Mouse (Mus musculus) stomach, embryonic 15.5 days (tissue): ENCODE data around the gene Otx1. TPM values are rescaled to one million over a fixed set of nuclear protein-coding genes. Genes with fewer than 3 reads are reported as not detected.
A peak's percentile ranks its signal among the peaks of the same experiment; 100 is the strongest.

Experiments
- ATAC-seq: fragments of 200-750 bp; cut with Nextera tagmentation; 2 replicates; pipeline ENCODE4 v1.8.0; 2017; ENCODE audit warnings: low read depth, moderate number of reproducible peaks, moderate TSS enrichment; ENCODE audit not compliant: insufficient read depth, low FRiP score
- H3K27ac ChIP-seq: fragments of 300-500 bp; sonication (generic); 2 replicates; pipeline ENCODE4 v1.5.1; 2015; ENCODE audit warnings: mild to moderate bottlenecking, inconsistent platforms
- H3K27me3 ChIP-seq: fragments of 300-500 bp; sonication (generic); replicated peaks from 2 replicates; pipeline ENCODE4 v1.6.1; 2015; ENCODE audit warnings: inconsistent platforms
- H3K36me3 ChIP-seq: fragments of 300-500 bp; sonication (generic); 2 replicates; pipeline ENCODE4 v1.6.1; 2015; ENCODE audit warnings: inconsistent platforms
- H3K4me1 ChIP-seq: fragments of 300-500 bp; sonication (generic); 2 replicates; pipeline ENCODE4 v1.6.1; 2015; ENCODE audit warnings: inconsistent platforms
- H3K4me2 ChIP-seq: fragments of 300-500 bp; sonication (generic); 2 replicates; pipeline ENCODE4 v1.6.1; 2015; ENCODE audit warnings: mild to moderate bottlenecking, inconsistent platforms
- H3K4me3 ChIP-seq: fragments of 300-500 bp; sonication (generic); replicated peaks from 2 replicates; pipeline ENCODE4 v1.5.1; 2015; ENCODE audit warnings: inconsistent platforms
- H3K9ac ChIP-seq: fragments of 300-500 bp; sonication (generic); 2 replicates; pipeline ENCODE4 v1.6.1; 2015; ENCODE audit warnings: inconsistent platforms
- H3K9me3 ChIP-seq: fragments of 300-500 bp; sonication (generic); 2 replicates; pipeline ENCODE4 v1.6.1; 2016; ENCODE audit warnings: inconsistent platforms
- WGBS: fragments of 180-500 bp; shearing (Covaris S2); methylation state at CpG from one replicate; pipeline ENCODE4 v1.1.7; 2015; 5-methylcytosine and 5-hydroxymethylcytosine counted together
- polyA plus RNA-seq: library from polyadenylated mRNA; unstranded; fragments of >200 nt; fragmentation: Nextera tagmentation; extraction: Ambion mirVana; gene quantifications from 2 replicates; pipeline ENCODE4 v1.2.1, GENCODE M21; 2015

Otx1 gene
- polyA plus RNA-seq, 1 experiment from 2014 or later: 0.06 TPM

DNA sequence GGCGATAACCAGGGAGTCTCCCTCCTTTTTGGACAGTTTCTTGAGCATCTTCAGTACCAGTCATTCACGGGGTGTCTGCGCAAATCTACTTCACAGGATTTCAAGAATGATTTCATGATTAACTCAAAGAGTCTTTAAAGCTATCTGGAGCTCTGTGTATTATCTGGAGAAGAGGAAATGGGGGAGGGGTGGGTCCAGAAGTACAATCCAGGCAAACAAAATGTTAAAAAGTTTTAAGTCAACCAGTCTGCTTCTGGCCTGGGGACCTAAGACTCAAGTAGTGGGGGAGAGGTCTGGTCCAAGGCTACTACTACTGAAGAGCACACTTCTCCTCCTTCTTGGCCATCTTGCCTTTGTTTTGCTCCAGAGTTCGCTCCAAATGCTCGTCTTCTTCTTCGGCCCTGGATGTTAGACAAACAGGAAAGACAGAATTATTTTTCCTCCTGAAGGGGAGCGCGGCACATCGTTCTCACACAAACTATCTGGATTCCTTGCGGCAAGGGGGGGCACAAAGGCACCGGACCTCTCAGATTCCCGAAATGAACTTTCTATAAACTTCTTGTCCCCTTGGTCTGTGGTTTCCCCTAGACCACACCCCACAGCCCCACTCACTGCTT is 3.9 kb upstream of the Otx1 start:
- Histone ChIP-seq H3K27me3 (peaks cover 58% of the 10 kb centered on the region), H3K9me3 (no peaks in the 10 kb centered on the region), H3K4me1 (peaks cover 19% of the 10 kb centered on the region), H3K27ac (no peak overlapping the region), H3K4me2 (no peak overlapping the region), H3K9ac (no peak overlapping the region), H3K36me3 (no peaks in the 10 kb centered on the region), H3K4me3 (no peak overlapping the region)
- WGBS: 59% methylated on average over 12 of the region's 12 CpGs
- no peak for ATAC-seq

DNA sequence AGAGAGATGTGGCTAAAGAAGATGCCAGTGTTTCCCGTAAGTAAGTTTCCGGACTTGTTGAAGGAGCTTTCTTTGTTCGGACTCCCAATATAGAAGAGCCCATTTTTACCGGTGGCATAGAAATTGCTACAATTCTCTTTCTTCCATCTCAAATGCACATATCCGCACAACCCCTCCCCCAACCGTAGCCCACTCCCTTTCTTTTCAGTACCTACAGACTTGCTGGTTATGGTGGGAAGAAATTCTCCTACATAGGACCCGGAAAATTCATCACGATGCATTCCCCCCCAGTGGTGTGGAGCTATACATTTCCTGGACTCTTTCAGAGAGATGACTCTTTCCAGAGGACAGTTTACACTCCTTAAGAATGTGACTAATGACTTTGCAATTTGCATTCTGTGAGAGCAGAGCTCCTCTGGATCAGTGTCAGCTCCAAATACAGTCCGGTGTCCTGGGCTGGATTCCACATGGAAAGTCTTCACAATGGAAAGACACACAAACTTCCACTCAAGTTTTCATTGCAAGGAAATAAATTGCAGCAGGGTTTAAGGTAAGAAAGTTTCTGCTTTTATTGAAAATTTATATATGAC is 2.7 kb upstream of the Otx1 start:
- H3K4me3 ChIP-seq: no peak overlapping the region
- H3K4me2 ChIP-seq: no peak overlapping the region
- 54% methylated on average over 9 of the region's 9 CpGs for WGBS
- no peak overlapping the region for H3K9ac ChIP-seq
- peaks cover 29% of the 10 kb centered on the region for H3K4me1 ChIP-seq
- no peak for ATAC-seq
- H3K27me3 ChIP-seq: peaks cover 65% of the 10 kb centered on the region
- no peaks in the 10 kb centered on the region for H3K36me3 ChIP-seq
- H3K27ac ChIP-seq: no peak overlapping the region
- H3K9me3 ChIP-seq: no peaks in the 10 kb centered on the region

DNA sequence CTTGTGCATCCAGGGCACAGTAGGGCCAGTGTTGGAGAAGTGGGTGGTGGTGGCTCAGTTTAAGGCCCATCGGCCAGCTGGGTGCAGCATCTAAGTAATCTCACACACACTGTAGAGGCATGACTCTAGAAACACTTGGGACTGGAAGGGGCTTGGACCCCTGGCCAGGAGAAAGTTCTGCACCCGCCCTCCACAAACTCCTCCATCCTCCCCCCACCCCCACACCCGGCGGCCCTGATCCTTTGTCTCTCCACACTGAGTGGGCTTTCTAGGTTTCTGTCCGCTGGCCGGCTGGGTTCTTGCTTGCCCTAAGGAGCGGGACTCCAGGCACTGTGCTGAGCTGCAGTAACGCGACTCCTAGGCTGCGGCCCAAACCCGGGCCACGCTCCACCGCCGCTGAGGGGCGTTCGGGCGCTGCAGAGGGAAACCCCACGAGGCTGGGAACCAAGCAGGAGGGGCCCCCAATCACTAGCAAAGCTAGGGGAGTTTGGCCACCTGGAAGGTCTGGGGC is 1.7 kb upstream of the Otx1 start:
- Histone ChIP-seq H3K36me3 (no peaks in the 10 kb centered on the region), H3K4me1 (peaks cover 29% of the 10 kb centered on the region), H3K9ac (no peak overlapping the region), H3K27ac (no peak overlapping the region), H3K9me3 (no peaks in the 10 kb centered on the region), H3K27me3 (peaks cover 75% of the 10 kb centered on the region), H3K4me2 (no peak overlapping the region), H3K4me3 (no peak overlapping the region)
- no peak for ATAC-seq
- 14% methylated on average over 17 of the region's 18 CpGs for WGBS

DNA sequence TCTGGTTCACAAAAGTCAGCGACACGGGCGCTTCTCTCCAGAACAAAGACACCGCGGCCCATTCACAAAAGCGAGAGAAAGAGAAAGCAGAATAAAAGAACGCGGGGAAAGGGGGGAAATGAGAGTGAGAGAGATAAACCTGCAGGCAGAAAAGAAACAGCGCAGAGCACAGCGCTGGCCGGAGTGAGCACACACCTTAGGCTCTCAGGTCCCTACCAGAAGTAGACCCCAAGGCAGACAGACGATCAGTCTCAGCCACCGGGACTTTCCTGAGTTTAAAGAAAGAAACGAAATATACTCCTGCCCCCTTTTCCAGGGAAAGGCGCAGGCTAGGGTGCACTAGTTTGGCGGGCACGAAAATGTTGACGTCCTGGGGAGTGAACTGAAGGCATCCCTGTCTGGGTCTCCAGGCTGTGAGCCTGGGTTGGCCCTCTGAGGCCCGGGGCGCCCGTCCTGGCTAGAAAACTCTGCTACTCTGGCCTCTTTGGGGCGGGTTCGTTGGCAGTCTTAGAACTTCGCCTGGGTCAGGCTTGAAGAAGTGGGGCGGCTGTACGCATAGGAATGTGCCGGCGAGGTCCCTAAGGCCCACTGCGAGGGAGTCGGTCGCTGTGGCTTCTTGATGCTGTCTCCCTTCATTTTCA is 764 bp upstream of the Otx1 start:
- Histone ChIP-seq H3K27ac (no peak overlapping the region), H3K4me3 (peak overlapping the region; percentile 7; the same call in 1 of the 2 replicates), H3K9ac (no peak overlapping the region), H3K36me3 (no peaks in the 10 kb centered on the region), H3K27me3 (peaks cover 81% of the 10 kb centered on the region), H3K4me1 (peaks cover 29% of the 10 kb centered on the region), H3K9me3 (no peaks in the 10 kb centered on the region), H3K4me2 (0 out of 2 replicates have a peak overlapping the region, but pooled peaks have one; percentile 6)
- WGBS: 4% methylated on average over 31 of the region's 31 CpGs
- ATAC-seq: no peak

DNA sequence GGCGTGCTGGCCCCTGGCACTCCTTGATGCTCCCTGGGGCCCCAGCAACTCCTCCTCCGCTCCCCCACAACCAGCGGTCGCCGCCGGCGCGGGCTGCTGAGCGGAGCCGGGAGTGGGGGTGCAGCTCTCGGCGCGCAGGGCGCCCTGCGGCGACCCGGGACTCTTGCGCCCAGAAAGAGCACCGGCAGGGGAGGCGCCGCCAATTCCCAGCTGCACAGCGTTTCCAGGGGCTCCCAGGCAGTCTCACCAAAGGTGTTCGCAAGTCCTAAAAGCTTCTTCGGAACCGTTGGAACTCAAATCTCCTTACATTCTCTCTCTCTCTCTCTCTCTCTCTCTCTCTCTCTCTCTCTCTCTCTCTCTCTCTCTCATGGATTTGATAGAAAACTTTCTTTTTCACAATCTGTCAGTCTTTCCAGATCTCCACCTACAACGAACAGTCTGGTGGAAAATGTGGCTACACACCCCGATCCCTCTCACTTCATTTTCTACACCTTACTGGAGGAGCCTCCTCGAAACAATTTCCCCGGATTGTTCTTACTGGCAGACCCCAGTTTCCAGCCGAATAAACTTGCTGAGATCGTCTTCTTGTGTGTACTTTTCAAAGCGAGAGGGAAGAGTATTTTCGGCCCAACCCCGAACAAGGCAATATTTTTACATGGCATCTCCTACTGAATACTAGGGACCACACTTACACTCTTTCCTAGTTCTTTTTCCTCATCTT is 475 bp downstream of the Otx1 start:
- Histone ChIP-seq H3K4me3 (peak overlapping the region; percentile 50), H3K36me3 (no peaks in the 10 kb centered on the region), H3K4me1 (peaks cover 32% of the 10 kb centered on the region), H3K4me2 (peak overlapping the region; percentile 93), H3K9ac (no peak overlapping the region), H3K9me3 (no peaks in the 10 kb centered on the region), H3K27me3 (peaks cover 81% of the 10 kb centered on the region), H3K27ac (no peak overlapping the region)
- WGBS: under 1% methylated on average over 34 of the region's 34 CpGs
- ATAC-seq: no peak

DNA sequence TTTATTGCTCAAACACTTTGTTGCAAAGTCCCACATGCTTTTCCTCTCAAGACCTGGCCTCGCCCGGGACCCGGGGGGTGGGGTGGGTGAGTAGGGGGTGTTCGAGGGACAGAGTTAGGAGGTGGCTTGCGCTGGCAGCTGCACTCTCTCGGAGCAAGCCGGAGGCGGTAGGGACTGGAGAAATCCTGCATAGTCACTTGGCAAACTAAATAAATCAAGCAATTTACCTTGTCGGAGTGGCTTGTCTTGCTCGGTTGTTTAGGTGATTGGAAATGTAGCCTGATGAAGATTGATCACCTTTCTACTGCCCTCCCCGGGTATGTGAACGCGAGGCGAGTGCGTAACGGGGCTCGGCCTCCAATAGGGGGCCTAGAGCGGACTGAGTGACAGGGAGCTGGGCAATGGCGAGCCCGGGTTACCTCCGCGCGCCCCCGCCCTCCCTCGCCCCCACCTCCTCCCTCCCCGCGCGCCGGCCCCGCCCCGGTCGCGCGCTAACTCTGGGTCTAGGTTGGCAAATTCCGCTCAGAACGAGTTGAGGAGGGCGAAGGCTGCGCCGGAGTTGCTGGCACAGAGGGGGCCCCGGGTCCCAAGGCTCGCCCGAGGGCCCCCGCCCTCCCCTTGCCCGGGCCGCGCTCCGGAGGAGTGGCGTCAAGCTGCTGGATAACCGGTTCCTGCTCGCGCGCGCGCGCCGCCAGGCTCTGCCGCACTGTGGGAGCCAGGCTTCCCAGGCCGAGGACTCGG is 1.2 kb downstream of the Otx1 start:
- Histone ChIP-seq H3K4me2 (peak overlapping the region; percentile 93), H3K4me3 (peak overlapping the region; percentile 50), H3K4me1 (peaks cover 38% of the 10 kb centered on the region), H3K9me3 (no peaks in the 10 kb centered on the region), H3K27ac (no peak overlapping the region), H3K27me3 (peaks cover 81% of the 10 kb centered on the region), H3K9ac (no peak overlapping the region), H3K36me3 (no peaks in the 10 kb centered on the region)
- WGBS: under 1% methylated on average over 59 of the region's 59 CpGs
- ATAC-seq: peak; percentile 81

DNA sequence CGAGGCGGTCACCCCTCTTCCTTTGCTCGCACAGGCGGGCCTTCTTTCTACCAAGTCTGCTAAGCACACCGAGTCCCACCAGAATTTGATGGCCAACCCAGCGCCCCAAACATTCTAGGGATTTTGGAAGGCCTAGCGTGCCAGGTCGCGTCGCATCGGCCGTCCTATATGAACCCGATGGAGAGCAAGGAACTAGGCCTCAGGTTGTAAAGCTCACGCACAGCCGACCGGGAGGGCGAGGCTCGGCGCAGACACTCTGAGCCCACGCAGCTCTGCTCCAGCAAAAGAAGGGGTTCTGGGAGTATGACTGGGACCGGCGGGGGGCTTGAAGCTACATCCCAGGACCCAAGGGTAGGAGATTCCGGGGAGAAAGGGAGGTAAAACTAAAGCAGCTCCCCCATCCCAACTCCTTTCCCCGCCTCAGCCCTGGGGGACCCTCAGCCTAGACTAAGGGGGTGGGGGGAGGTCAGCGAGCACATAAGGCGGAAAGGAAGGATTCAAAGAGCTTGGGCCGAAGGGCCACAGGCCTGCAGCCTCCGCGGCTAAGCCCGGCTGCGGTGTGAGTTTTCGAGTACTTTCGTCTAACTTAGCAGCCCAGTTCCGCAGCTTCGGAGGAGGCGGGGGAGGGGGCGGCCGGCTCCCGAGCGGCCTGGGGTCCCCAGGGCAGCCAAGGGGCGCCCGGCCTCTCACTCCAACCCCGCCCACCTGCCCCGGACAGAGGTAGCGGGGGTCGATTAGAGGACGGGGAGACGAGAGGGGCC is 2.2 kb downstream of the Otx1 start:
- Histone ChIP-seq H3K36me3 (no peaks in the 10 kb centered on the region), H3K9me3 (no peaks in the 10 kb centered on the region), H3K4me3 (peak overlapping the region; percentile 50), H3K27me3 (peaks cover 82% of the 10 kb centered on the region), H3K4me2 (peak overlapping the region; percentile 93), H3K9ac (no peak overlapping the region), H3K27ac (no peak overlapping the region), H3K4me1 (peaks cover 43% of the 10 kb centered on the region)
- no peak for ATAC-seq
- WGBS: 11% methylated on average over 46 of the region's 48 CpGs

DNA sequence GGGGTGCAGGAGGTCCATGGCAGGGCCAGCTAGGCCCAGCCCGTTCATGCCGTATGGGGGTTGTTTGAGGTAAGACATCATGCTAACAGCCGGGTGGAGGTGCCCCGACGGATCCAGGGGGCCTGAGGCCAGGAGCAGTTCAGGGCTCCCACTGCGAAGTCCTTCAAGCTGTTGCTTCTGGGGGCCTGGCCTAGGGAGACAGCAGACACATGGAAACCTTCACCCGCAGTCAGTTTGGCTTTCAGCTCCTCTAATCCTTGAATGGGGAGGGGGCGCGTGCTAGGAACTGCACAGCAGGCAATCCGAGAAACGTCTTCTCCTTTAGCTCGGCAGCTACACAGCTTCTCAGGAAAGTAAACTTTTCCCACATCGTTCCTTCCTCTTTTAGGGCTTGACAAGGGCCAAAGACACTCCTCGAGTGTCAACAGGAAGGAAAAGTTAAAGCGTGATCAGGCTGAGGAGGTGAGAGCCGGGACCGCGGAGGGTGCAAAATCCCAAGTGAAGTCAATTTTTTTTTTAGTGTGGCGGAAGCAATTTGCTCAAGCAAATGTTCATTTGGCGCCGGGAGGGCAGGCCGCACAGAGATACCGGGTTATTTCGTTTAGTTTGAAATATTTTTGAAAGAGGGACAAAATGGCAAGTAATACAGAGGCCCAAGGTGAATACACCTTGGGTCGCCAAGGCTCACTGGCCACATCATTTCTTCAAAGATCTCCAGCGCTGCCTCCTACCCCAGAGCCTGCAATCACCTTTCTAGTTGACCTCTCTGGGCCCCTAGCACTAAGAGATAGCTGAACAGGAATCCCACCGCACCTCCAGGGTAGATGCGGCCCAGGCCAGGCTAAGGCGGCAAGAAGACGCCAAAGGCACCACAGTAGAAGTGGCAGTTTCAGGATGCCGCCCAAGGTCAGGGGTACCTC is 3.0 kb downstream of the Otx1 start:
- no peak for ATAC-seq
- Histone ChIP-seq H3K27me3 (peaks cover 83% of the 10 kb centered on the region), H3K9ac (no peak overlapping the region), H3K27ac (no peak overlapping the region), H3K36me3 (no peaks in the 10 kb centered on the region), H3K4me3 (no peak overlapping the region), H3K4me1 (peaks cover 41% of the 10 kb centered on the region), H3K9me3 (no peaks in the 10 kb centered on the region), H3K4me2 (no peak overlapping the region)
- 17% methylated on average over 31 of the region's 31 CpGs for WGBS

DNA sequence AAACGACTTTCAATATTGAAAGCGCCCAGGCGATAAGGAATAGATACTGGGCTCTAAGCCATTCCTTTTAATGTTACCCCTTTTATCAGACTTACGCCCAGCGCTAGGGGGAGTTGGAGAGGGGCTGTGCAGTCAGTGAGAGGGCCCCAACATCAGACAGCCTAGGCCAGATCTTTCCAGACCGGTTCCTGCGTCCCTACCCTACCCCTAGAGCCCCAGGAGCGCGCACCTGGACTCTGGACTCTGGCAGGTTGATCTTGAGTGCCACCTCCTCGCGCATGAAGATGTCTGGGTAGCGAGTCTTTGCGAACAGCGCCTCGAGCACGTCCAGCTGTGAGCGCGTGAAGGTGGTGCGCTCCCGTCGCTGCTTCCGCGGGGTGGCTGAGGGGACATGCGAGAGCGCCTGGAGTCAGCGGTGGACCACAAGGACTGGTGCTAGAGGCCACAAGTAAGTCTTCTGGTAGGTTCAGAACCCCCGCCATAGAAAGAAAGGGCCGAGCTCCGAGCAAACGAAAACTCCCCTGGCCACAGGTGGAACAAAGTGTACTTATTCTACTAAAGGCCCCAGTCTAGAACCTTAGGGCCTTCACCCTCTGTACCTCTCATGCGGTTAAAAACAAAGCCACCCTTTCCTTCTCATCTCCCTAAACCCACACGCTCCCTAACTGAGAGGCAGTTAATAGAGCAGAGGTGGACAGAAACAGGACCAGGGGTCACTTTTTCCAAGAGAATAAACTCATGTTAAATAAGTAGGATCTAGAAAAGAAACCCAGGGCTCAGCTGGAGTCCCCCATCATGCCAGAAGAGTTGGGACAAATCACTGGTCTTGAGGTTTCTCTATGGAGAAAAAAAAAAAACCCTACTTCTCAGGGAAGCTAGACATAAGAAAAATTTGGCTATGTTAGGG is 4.3 kb downstream of the Otx1 start:
- Histone ChIP-seq H3K4me3 (no peak overlapping the region), H3K4me2 (no peak overlapping the region), H3K4me1 (peaks cover 39% of the 10 kb centered on the region), H3K27ac (no peak overlapping the region), H3K9me3 (no peaks in the 10 kb centered on the region), H3K36me3 (no peaks in the 10 kb centered on the region), H3K9ac (no peak overlapping the region), H3K27me3 (peaks cover 86% of the 10 kb centered on the region)
- ATAC-seq: no peak
- 8% methylated on average over 32 of the region's 32 CpGs for WGBS
